Comparison of ENCODE assay signal across 9 mouse cellular contexts in the genomic region with DNA sequence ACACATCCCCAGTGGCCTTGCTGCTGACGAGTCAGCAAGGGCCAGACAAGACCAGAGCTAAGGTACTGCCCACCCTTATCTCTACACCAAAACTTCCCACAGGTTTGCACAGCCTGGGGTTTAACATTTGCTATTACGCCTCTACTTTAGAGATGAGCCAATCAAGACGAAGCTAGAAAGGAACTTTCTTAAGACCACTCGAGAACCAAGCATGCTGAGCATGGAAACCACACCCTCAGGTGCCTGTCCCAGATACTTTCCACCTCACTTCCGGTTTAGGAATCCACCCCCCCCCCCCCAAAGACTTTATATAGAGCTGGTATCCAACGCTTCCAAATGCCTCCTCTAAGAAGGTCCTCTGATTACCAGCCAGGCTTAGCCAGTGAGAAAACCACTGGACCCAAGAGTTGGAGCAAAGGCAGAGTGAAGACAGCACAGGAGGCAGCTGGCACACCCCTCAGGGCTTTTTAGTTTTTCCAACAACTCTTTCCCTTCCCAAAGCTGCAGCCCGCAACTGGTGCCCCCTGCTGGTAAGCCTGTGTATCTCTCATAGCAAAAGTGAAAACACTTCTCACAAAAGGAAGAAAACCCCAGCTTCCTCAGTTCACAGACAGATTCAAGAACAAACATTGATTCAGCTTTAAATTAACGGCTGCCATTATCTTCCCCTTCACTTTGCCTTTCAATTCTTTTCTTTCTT. TPM values are rescaled to one million over a fixed set of nuclear protein-coding genes. Genes with fewer than 3 reads are reported as not detected.
DNase-seq lines count a peak whose midpoint lies in the region; ATAC-seq and TF ChIP-seq lines count a peak whose summit lies in the region.
"Had no signal": no experiment of that assay in that cellular context is flagged by ENCODE, and none has a peak within 500 bp of the region (broad histone marks: within the 10 kb centered on the region; RNA-seq: fewer than 3 reads in every experiment).

No protein-coding gene starts in this region.

- no peak for TF ChIP-seq EP300 in heart, postnatal 0 days (IDR thresholded peaks at IDR 0.05; ENCODE audit: low read depth)

- H3K4me1 ChIP-seq in heart, postnatal 0 days (ENCODE audit: control insufficient read depth, insufficient read depth), result peaks cover 7% of the 10 kb centered on the region; the same call in 1 of the 2 replicates
- peaks cover 12% of the 10 kb centered on the region for H3K4me1 ChIP-seq in heart, embryonic 11.5 days (ENCODE audit: control insufficient read depth, insufficient read depth, low read length)
- H3K4me1 ChIP-seq in kidney, postnatal 0 days (replicated peaks; ENCODE audit: insufficient read depth, low read length), result peaks cover 14% of the 10 kb centered on the region; the same call in 1 of the 2 replicates
- H3K4me1 ChIP-seq in neural tube, embryonic 11.5 days (ENCODE audit: control insufficient read depth, insufficient read depth, low read length), result 0 out of 2 replicates have a peak, but pooled peaks cover 9% of the 10 kb centered on the region

- peak; percentile 58 for DNase-seq in heart, postnatal 0 days (ENCODE audit: low spot score)
- peak; percentile 62 for DNase-seq in 3T3-L1 (ENCODE audit: low read depth, low spot score)
- DNase-seq in NIH3T3 (ENCODE audit: low read depth), result peak; percentile 65
- DNase-seq in kidney, postnatal 0 days (ENCODE audit: low spot score), result peak; percentile 75
- DNase-seq in neural tube, embryonic 11.5 days (ENCODE audit: low spot score), result peak; percentile 35
- peak; percentile 90 for DNase-seq in thymus, postnatal 4 days

- peak; percentile 67 for TF ChIP-seq CTCF in heart, postnatal 0 days (IDR thresholded peaks at IDR 0.05; ENCODE audit: low read depth)
- TF ChIP-seq CTCF in kidney, postnatal 0 days (IDR thresholded peaks at IDR 0.05; ENCODE audit: low read depth), result peak; percentile 84

- H3K36me3 ChIP-seq in heart, postnatal 0 days (replicated peaks; ENCODE audit: control insufficient read depth, insufficient read depth, low read length), result no peaks in the 10 kb centered on the region
- no peaks in the 10 kb centered on the region for H3K36me3 ChIP-seq in heart, embryonic 11.5 days (ENCODE audit: control insufficient read depth, insufficient read depth, low read length)
- no peaks in the 10 kb centered on the region for H3K36me3 ChIP-seq in kidney, postnatal 0 days (ENCODE audit: insufficient read depth, low read length)
- H3K36me3 ChIP-seq in neural tube, embryonic 11.5 days (ENCODE audit: control insufficient read depth, insufficient read depth, low read length), result no peaks in the 10 kb centered on the region
- H3K36me3 ChIP-seq: liver, embryonic 15.5 days had no signal

- no peak overlapping the region for H3K27ac ChIP-seq in heart, postnatal 0 days (ENCODE audit: low read depth)
- H3K27ac ChIP-seq in heart, embryonic 11.5 days (ENCODE audit: low read depth, low read length), result no peak overlapping the region
- H3K27ac ChIP-seq in kidney, postnatal 0 days, result no peak overlapping the region
- H3K27ac ChIP-seq in neural tube, embryonic 11.5 days (ENCODE audit: low read depth, low read length), result no peak overlapping the region
- H3K27ac ChIP-seq: liver, embryonic 15.5 days had no signal

- WGBS in heart, postnatal 0 days, result 51% methylated on average over 8 of the region's 8 CpGs
- WGBS in heart, embryonic 11.5 days (ENCODE audit: insufficient replicate concordance), result 51% methylated on average over 8 of the region's 8 CpGs
- WGBS in kidney, postnatal 0 days, result 68% methylated on average over 8 of the region's 8 CpGs
- 66% methylated on average over 8 of the region's 8 CpGs for WGBS in neural tube, embryonic 11.5 days

- H3K4me2 ChIP-seq in heart, postnatal 0 days (ENCODE audit: low read depth, low read length), result no peak overlapping the region
- H3K4me2 ChIP-seq in heart, embryonic 11.5 days, result no peak overlapping the region
- H3K4me2 ChIP-seq in kidney, postnatal 0 days (ENCODE audit: low read length), result no peak overlapping the region
- no peak overlapping the region for H3K4me2 ChIP-seq in neural tube, embryonic 11.5 days (ENCODE audit: low read depth)
- H3K4me2 ChIP-seq: liver, embryonic 15.5 days had no signal

- no peak overlapping the region for H3K9ac ChIP-seq in heart, postnatal 0 days (replicated peaks; ENCODE audit: low read depth, low read length)
- H3K9ac ChIP-seq in heart, embryonic 11.5 days (ENCODE audit: low read depth, low read length), result no peak overlapping the region
- H3K9ac ChIP-seq in kidney, postnatal 0 days (ENCODE audit: low read depth, low read length), result no peak overlapping the region
- no peak overlapping the region for H3K9ac ChIP-seq in neural tube, embryonic 11.5 days (ENCODE audit: low read length)
- H3K9ac ChIP-seq: liver, embryonic 15.5 days had no signal

- H3K9me3 ChIP-seq in heart, postnatal 0 days (replicated peaks; ENCODE audit: control insufficient read depth, low read length), result no peaks in the 10 kb centered on the region
- H3K9me3 ChIP-seq in heart, embryonic 11.5 days (replicated peaks; ENCODE audit: control insufficient read depth, low read length), result no peaks in the 10 kb centered on the region
- no peaks in the 10 kb centered on the region for H3K9me3 ChIP-seq in kidney, postnatal 0 days (replicated peaks; ENCODE audit: low read length)
- no peaks in the 10 kb centered on the region for H3K9me3 ChIP-seq in neural tube, embryonic 11.5 days (ENCODE audit: control insufficient read depth, low read length)
- H3K9me3 ChIP-seq: liver, embryonic 15.5 days had no signal

- H3K4me3 ChIP-seq in heart, postnatal 0 days (ENCODE audit: low read depth, low read length), result no peak overlapping the region
- H3K4me3 ChIP-seq in heart, embryonic 11.5 days (ENCODE audit: low read depth, low read length), result no peak overlapping the region
- no peak overlapping the region for H3K4me3 ChIP-seq in kidney, postnatal 0 days (replicated peaks; ENCODE audit: low read depth, low read length)
- no peak overlapping the region for H3K4me3 ChIP-seq in neural tube, embryonic 11.5 days (ENCODE audit: low read depth, low read length)
- H3K4me3 ChIP-seq: liver, embryonic 15.5 days had no signal

- H3K27me3 ChIP-seq in heart, postnatal 0 days (ENCODE audit: control insufficient read depth, insufficient read depth, low read length), result no peaks in the 10 kb centered on the region
- H3K27me3 ChIP-seq in heart, embryonic 11.5 days (ENCODE audit: control insufficient read depth, insufficient read depth, low read length), result no peaks in the 10 kb centered on the region
- no peaks in the 10 kb centered on the region for H3K27me3 ChIP-seq in kidney, postnatal 0 days (ENCODE audit: insufficient read depth, low read length)
- H3K27me3 ChIP-seq in neural tube, embryonic 11.5 days (ENCODE audit: control insufficient read depth, insufficient read depth, low read length), result no peaks in the 10 kb centered on the region

- ATAC-seq in heart, postnatal 0 days (ENCODE audit: insufficient read depth, low read depth), result no peak
- ATAC-seq in heart, embryonic 11.5 days (replicated peaks; ENCODE audit: insufficient number of reproducible peaks, low FRiP score, low TSS enrichment), result no peak
- ATAC-seq in common myeloid progenitor, adult 5-6 weeks (replicated peaks; ENCODE audit: low read depth, poor library complexity, severe bottlenecking), result peak; percentile 9; the same call in 1 of the 2 replicates
- ATAC-seq in kidney, postnatal 0 days (replicated peaks; ENCODE audit: low FRiP score, low read depth), result no peak
- ATAC-seq in neural tube, embryonic 11.5 days (ENCODE audit: insufficient read depth, low FRiP score, low TSS enrichment), result no peak

RNA-seq across cellular contexts. Expression of gene Klhl3, which starts 4.1 kb away (rescaled TPM):
- 5.6 and 6.1 TPM in 2 replicates for total RNA-seq in heart, postnatal 0 days (2014; rRNA removed; ENCODE audit: low replicate concordance)
- 7.4 and 8.3 TPM in 2 replicates for polyA plus RNA-seq in heart, postnatal 0 days (2015; fragmentation: Nextera tagmentation; extraction: Ambion mirVana)
- polyA plus RNA-seq in heart, embryonic 11.5 days (2014; fragmentation: Nextera tagmentation; extraction: Ambion mirVana), result 3.6 and 4.3 TPM in 2 replicates
- 1.9 TPM in 2 replicates for total RNA-seq in common myeloid progenitor, adult 5-6 weeks (2017)
- 10.7 and 12.3 TPM in 2 replicates for polyA plus RNA-seq in kidney, postnatal 0 days (2015; fragmentation: Nextera tagmentation; extraction: Ambion mirVana)
- 3.3 and 3.5 TPM in 2 replicates for polyA plus RNA-seq in neural tube, embryonic 11.5 days (2014; fragmentation: Nextera tagmentation; extraction: Ambion mirVana)

RNA-seq across cellular contexts. Expression of gene Hnrnpa0, which starts 10.9 kb away (rescaled TPM):
- 99.7 and 100.0 TPM in 2 replicates for total RNA-seq in heart, postnatal 0 days (2014; rRNA removed; ENCODE audit: low replicate concordance)
- 22.6 and 23.2 TPM in 2 replicates for polyA plus RNA-seq in heart, postnatal 0 days (2015; fragmentation: Nextera tagmentation; extraction: Ambion mirVana)
- polyA plus RNA-seq in heart, embryonic 11.5 days (2014; fragmentation: Nextera tagmentation; extraction: Ambion mirVana), result 18.2 and 21.7 TPM in 2 replicates
- total RNA-seq in common myeloid progenitor, adult 5-6 weeks (2017), result 87.6 and 121 TPM in 2 replicates
- polyA plus RNA-seq in kidney, postnatal 0 days (2015; fragmentation: Nextera tagmentation; extraction: Ambion mirVana), result 54.7 and 54.8 TPM in 2 replicates
- polyA plus RNA-seq in neural tube, embryonic 11.5 days (2014; fragmentation: Nextera tagmentation; extraction: Ambion mirVana), result 47.3 and 51.0 TPM in 2 replicates

RNA-seq across cellular contexts. Expression of gene Idnk, which starts 40.0 kb away (rescaled TPM):
- 17.4 and 23.2 TPM in 2 replicates for total RNA-seq in heart, postnatal 0 days (2014; rRNA removed; ENCODE audit: low replicate concordance)
- 33.3 and 36.3 TPM in 2 replicates for polyA plus RNA-seq in heart, postnatal 0 days (2015; fragmentation: Nextera tagmentation; extraction: Ambion mirVana)
- polyA plus RNA-seq in heart, embryonic 11.5 days (2014; fragmentation: Nextera tagmentation; extraction: Ambion mirVana), result 30.7 and 32.5 TPM in 2 replicates
- total RNA-seq in common myeloid progenitor, adult 5-6 weeks (2017), result 24.9 and 28.5 TPM in 2 replicates
- polyA plus RNA-seq in kidney, postnatal 0 days (2015; fragmentation: Nextera tagmentation; extraction: Ambion mirVana), result 48.5 and 48.7 TPM in 2 replicates
- 46.3 and 54.4 TPM in 2 replicates for polyA plus RNA-seq in neural tube, embryonic 11.5 days (2014; fragmentation: Nextera tagmentation; extraction: Ambion mirVana)

Comparison
In these comparisons a context has a peak if more than half of its experiments do, and no peak if none do; other contexts are left out.
1. DNase-seq: peak in every context shown above with its lines; median percentile 90 in thymus, postnatal 4 days; 75 in kidney, postnatal 0 days; 65 in NIH3T3; 62 in 3T3-L1; 58 in heart, postnatal 0 days; 35 in neural tube, embryonic 11.5 days.